Mouse (Mus musculus): ENCODE data around the gene Man2a1. TPM values are rescaled to one million over a fixed set of nuclear protein-coding genes. Genes with fewer than 3 reads are reported as not detected.

Man2a1 gene
- polyA plus RNA-seq, 1 experiment = 12.5 TPM

DNA sequence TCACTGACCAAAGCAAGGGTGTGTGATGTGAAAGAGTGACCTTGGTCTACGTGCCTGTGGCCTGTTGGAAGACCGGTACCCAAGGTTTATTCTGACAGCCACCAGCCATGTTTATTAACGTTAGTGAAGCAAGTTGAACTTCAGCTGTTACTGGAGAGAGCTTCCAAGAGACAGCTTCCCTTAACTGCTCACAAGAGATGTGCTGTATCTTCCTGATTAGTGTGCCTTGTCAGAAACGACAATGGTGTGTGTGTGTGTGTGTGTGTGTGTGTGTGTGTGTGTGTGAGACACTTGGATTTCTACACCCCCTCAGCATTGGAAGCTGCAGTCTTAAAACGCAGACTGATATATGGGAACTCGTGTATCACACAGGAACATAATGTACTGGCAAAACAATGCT is 34.1 kb upstream of the Man2a1 start:
- Histone ChIP-seq H3K79me2 (ENCODE audit: control insufficient read depth, insufficient read depth) (no peaks in the 10 kb centered on the region), H3K4me3 (ENCODE audit: insufficient read depth, poor library complexity, severe bottlenecking) (no peak overlapping the region), H3ac (ENCODE audit: control insufficient read depth, insufficient read length, low read depth) (no peak overlapping the region), H3K27me3 (ENCODE audit: control insufficient read depth, insufficient read depth, insufficient read length) (no peaks in the 10 kb centered on the region), H3K79me3 (ENCODE audit: low read depth) (no peaks in the 10 kb centered on the region), H3K36me3 (ENCODE audit: control insufficient read depth, insufficient read depth) (no peaks in the 10 kb centered on the region)
- TF ChIP-seq MYOG (IDR thresholded peaks at IDR 0.05; ENCODE audit: control insufficient read depth, extremely low read depth, insufficient read length) = no peak
- no peak for TF ChIP-seq USF1 (IDR thresholded peaks at IDR 0.05; ENCODE audit: low read depth)
- no peak for TF ChIP-seq MAX (IDR thresholded peaks at IDR 0.05)
- no peak for TF ChIP-seq CTCF (IDR thresholded peaks at IDR 0.05; ENCODE audit: control insufficient read depth, insufficient read depth, insufficient read length)
- TF ChIP-seq FOSL1 (IDR thresholded peaks at IDR 0.05; ENCODE audit: insufficient read depth, low read length, poor library complexity, severe bottlenecking) = no peak
- no peak for TF ChIP-seq MYOD1 (IDR thresholded peaks at IDR 0.05; ENCODE audit: control insufficient read depth, insufficient read length, low read depth)
- no peak for TF ChIP-seq CEBPB (IDR thresholded peaks at IDR 0.05; ENCODE audit: low read depth)

GRCm38 (mm10) chr17:64567546-64567945 is 33.0 kb upstream of the Man2a1 start:
- TF ChIP-seq USF1 (IDR thresholded peaks at IDR 0.05; ENCODE audit: low read depth) (no peak), CEBPB (IDR thresholded peaks at IDR 0.05; ENCODE audit: low read depth) (no peak), MAX (IDR thresholded peaks at IDR 0.05) (no peak), MYOD1 (IDR thresholded peaks at IDR 0.05; ENCODE audit: control insufficient read depth, insufficient read length, low read depth) (no peak), MYOG (IDR thresholded peaks at IDR 0.05; ENCODE audit: control insufficient read depth, extremely low read depth, insufficient read length) (no peak), FOSL1 (IDR thresholded peaks at IDR 0.05; ENCODE audit: insufficient read depth, low read length, poor library complexity, severe bottlenecking) (no peak), CTCF (IDR thresholded peaks at IDR 0.05; ENCODE audit: control insufficient read depth, insufficient read depth, insufficient read length) (no peak)
- no peaks in the 10 kb centered on the region for H3K27me3 ChIP-seq (ENCODE audit: control insufficient read depth, insufficient read depth, insufficient read length)
- H3K36me3 ChIP-seq (ENCODE audit: control insufficient read depth, insufficient read depth) = no peaks in the 10 kb centered on the region
- no peaks in the 10 kb centered on the region for H3K79me3 ChIP-seq (ENCODE audit: low read depth)
- no peak overlapping the region for H3ac ChIP-seq (ENCODE audit: control insufficient read depth, insufficient read length, low read depth)
- H3K4me3 ChIP-seq (ENCODE audit: insufficient read depth, poor library complexity, severe bottlenecking) = no peak overlapping the region
- H3K79me2 ChIP-seq (ENCODE audit: control insufficient read depth, insufficient read depth) = no peaks in the 10 kb centered on the region

GRCm38 (mm10) chr17:64573981-64574380 is 26.6 kb upstream of the Man2a1 start:
- Histone ChIP-seq H3K79me2 (ENCODE audit: control insufficient read depth, insufficient read depth) (no peaks in the 10 kb centered on the region), H3K27me3 (ENCODE audit: control insufficient read depth, insufficient read depth, insufficient read length) (no peaks in the 10 kb centered on the region), H3K36me3 (ENCODE audit: control insufficient read depth, insufficient read depth) (no peaks in the 10 kb centered on the region), H3K79me3 (ENCODE audit: low read depth) (no peaks in the 10 kb centered on the region), H3K4me3 (ENCODE audit: insufficient read depth, poor library complexity, severe bottlenecking) (no peak overlapping the region), H3ac (ENCODE audit: control insufficient read depth, insufficient read length, low read depth) (no peak overlapping the region)
- TF ChIP-seq FOSL1 (IDR thresholded peaks at IDR 0.05; ENCODE audit: insufficient read depth, low read length, poor library complexity, severe bottlenecking) = no peak
- TF ChIP-seq CEBPB (IDR thresholded peaks at IDR 0.05; ENCODE audit: low read depth) = no peak
- TF ChIP-seq USF1 (IDR thresholded peaks at IDR 0.05; ENCODE audit: low read depth) = no peak
- no peak for TF ChIP-seq MYOD1 (IDR thresholded peaks at IDR 0.05; ENCODE audit: control insufficient read depth, insufficient read length, low read depth)
- TF ChIP-seq MAX (IDR thresholded peaks at IDR 0.05) = no peak
- TF ChIP-seq CTCF (IDR thresholded peaks at IDR 0.05; ENCODE audit: control insufficient read depth, insufficient read depth, insufficient read length) = no peak
- TF ChIP-seq MYOG (IDR thresholded peaks at IDR 0.05; ENCODE audit: control insufficient read depth, extremely low read depth, insufficient read length) = no peak

- Histone ChIP-seq H3ac (ENCODE audit: control insufficient read depth, insufficient read length, low read depth) (no peak overlapping the region), H3K27me3 (ENCODE audit: control insufficient read depth, insufficient read depth, insufficient read length) (no peaks in the 10 kb centered on the region), H3K4me3 (ENCODE audit: insufficient read depth, poor library complexity, severe bottlenecking) (no peak overlapping the region), H3K36me3 (ENCODE audit: control insufficient read depth, insufficient read depth) (no peaks in the 10 kb centered on the region), H3K79me3 (ENCODE audit: low read depth) (no peaks in the 10 kb centered on the region), H3K79me2 (ENCODE audit: control insufficient read depth, insufficient read depth) (no peaks in the 10 kb centered on the region)
- TF ChIP-seq FOSL1 (IDR thresholded peaks at IDR 0.05; ENCODE audit: insufficient read depth, low read length, poor library complexity, severe bottlenecking) (no peak), CTCF (IDR thresholded peaks at IDR 0.05; ENCODE audit: control insufficient read depth, insufficient read depth, insufficient read length) (no peak), CEBPB (IDR thresholded peaks at IDR 0.05; ENCODE audit: low read depth) (no peak), MYOD1 (IDR thresholded peaks at IDR 0.05; ENCODE audit: control insufficient read depth, insufficient read length, low read depth) (no peak)
These were observed 25.3 kb upstream of the Man2a1 start for GRCm38 (mm10) chr17:64575240-64575639.

- no peaks in the 10 kb centered on the region for H3K27me3 ChIP-seq (ENCODE audit: control insufficient read depth, insufficient read depth, insufficient read length)
- H3K36me3 ChIP-seq (ENCODE audit: control insufficient read depth, insufficient read depth) = no peaks in the 10 kb centered on the region
- no peak overlapping the region for H3K4me3 ChIP-seq (ENCODE audit: insufficient read depth, poor library complexity, severe bottlenecking)
- H3K79me3 ChIP-seq (ENCODE audit: low read depth) = no peaks in the 10 kb centered on the region
- no peak for TF ChIP-seq MYOG (IDR thresholded peaks at IDR 0.05; ENCODE audit: control insufficient read depth, extremely low read depth, insufficient read length)
- no peak for TF ChIP-seq FOSL1 (IDR thresholded peaks at IDR 0.05; ENCODE audit: insufficient read depth, low read length, poor library complexity, severe bottlenecking)
- no peak for TF ChIP-seq CEBPB (IDR thresholded peaks at IDR 0.05; ENCODE audit: low read depth)
- no peak for TF ChIP-seq MYOD1 (IDR thresholded peaks at IDR 0.05; ENCODE audit: control insufficient read depth, insufficient read length, low read depth)
- no peak for TF ChIP-seq CTCF (IDR thresholded peaks at IDR 0.05; ENCODE audit: control insufficient read depth, insufficient read depth, insufficient read length)
- no peak for TF ChIP-seq USF1 (IDR thresholded peaks at IDR 0.05; ENCODE audit: low read depth)
- no peak for TF ChIP-seq MAX (IDR thresholded peaks at IDR 0.05)
- no peaks in the 10 kb centered on the region for H3K79me2 ChIP-seq (ENCODE audit: control insufficient read depth, insufficient read depth)
- H3ac ChIP-seq (ENCODE audit: control insufficient read depth, insufficient read length, low read depth) = no peak overlapping the region
These were observed 23.1 kb upstream of the Man2a1 start for GRCm38 (mm10) chr17:64577485-64577884.

DNA sequence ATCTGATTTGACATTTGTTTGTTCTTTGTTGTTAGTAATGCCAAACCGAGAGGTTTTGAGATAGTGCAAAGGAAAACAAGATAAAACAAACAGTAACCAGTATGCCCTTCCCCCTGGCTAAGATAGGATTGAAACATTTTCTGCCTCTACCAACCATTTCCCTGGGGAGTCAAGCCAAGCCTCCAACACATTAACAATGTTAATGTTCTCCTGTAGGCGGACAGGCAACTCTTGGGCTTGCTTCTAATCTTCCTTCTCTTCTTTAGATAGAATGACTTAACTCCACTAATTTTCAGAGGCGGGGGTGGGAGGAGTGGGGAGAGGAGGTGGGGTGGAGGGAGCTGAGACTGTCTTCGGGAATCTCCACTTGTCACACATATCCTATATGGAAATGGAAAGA is 22.2 kb upstream of the Man2a1 start:
- no peak overlapping the region for H3K4me3 ChIP-seq (ENCODE audit: insufficient read depth, poor library complexity, severe bottlenecking)
- no peak overlapping the region for H3ac ChIP-seq (ENCODE audit: control insufficient read depth, insufficient read length, low read depth)
- no peaks in the 10 kb centered on the region for H3K27me3 ChIP-seq (ENCODE audit: control insufficient read depth, insufficient read depth, insufficient read length)
- no peaks in the 10 kb centered on the region for H3K36me3 ChIP-seq (ENCODE audit: control insufficient read depth, insufficient read depth)
- H3K79me2 ChIP-seq (ENCODE audit: control insufficient read depth, insufficient read depth) = no peaks in the 10 kb centered on the region
- no peak for TF ChIP-seq MAX (IDR thresholded peaks at IDR 0.05)
- TF ChIP-seq CTCF (IDR thresholded peaks at IDR 0.05; ENCODE audit: control insufficient read depth, insufficient read depth, insufficient read length) = no peak
- TF ChIP-seq CEBPB (IDR thresholded peaks at IDR 0.05; ENCODE audit: low read depth) = no peak
- no peak for TF ChIP-seq USF1 (IDR thresholded peaks at IDR 0.05; ENCODE audit: low read depth)
- no peak for TF ChIP-seq FOSL1 (IDR thresholded peaks at IDR 0.05; ENCODE audit: insufficient read depth, low read length, poor library complexity, severe bottlenecking)
- no peak for TF ChIP-seq MYOG (IDR thresholded peaks at IDR 0.05; ENCODE audit: control insufficient read depth, extremely low read depth, insufficient read length)
- TF ChIP-seq MYOD1 (IDR thresholded peaks at IDR 0.05; ENCODE audit: control insufficient read depth, insufficient read length, low read depth) = no peak
- no peaks in the 10 kb centered on the region for H3K79me3 ChIP-seq (ENCODE audit: low read depth)

Data from C2C12 (cell line).